Comparison of ENCODE assay signal across 27 mouse cellular contexts in genomic region chr6:84419281-84419680, GRCm38 (mm10).
A peak's percentile ranks its signal among the peaks of the same experiment; 100 is the strongest.
DNase-seq lines count a peak whose midpoint lies in the region; ATAC-seq lines count a peak whose summit lies in the region.
"Had no signal": no experiment of that assay in that cellular context is flagged by ENCODE, and none has a peak within 500 bp of the region (broad histone marks: within the 10 kb centered on the region; RNA-seq: fewer than 3 reads in every experiment).

No protein-coding gene starts in this region.

- H3K9ac ChIP-seq in heart, embryonic 12.5 days: no peak overlapping the region
- H3K9ac ChIP-seq: embryonic facial prominence, embryonic 15.5 days; forebrain, embryonic 13.5 days; heart, embryonic 13.5 days; hindbrain, embryonic 14.5 days; kidney, embryonic 15.5 days; midbrain, embryonic 12.5 days; neural tube, embryonic 13.5 days; stomach, embryonic 15.5 days had no signal

- ATAC-seq in heart, embryonic 12.5 days (ENCODE audit: insufficient number of reproducible peaks, low FRiP score): no peak
- ATAC-seq in megakaryocyte progenitor cell, adult 5-6 weeks (replicated peaks; ENCODE audit: poor library complexity): peak; percentile 74
- ATAC-seq in megakaryocyte-erythroid progenitor cell, adult 5-6 weeks (replicated peaks; ENCODE audit: low FRiP score, low TSS enrichment, poor library complexity, severe bottlenecking): no peak
- ATAC-seq: CD4-positive, CD25-positive, alpha-beta regulatory T cell, adult 4 months; forebrain, embryonic 13.5 days; intestine, postnatal 0 days had no signal

- no peaks in the 10 kb centered on the region for H3K4me1 ChIP-seq in heart, embryonic 12.5 days (replicated peaks)
- H3K4me1 ChIP-seq: forebrain, embryonic 13.5 days; heart, embryonic 13.5 days; stomach, embryonic 15.5 days had no signal

- H3K4me3 ChIP-seq in heart, embryonic 12.5 days: no peak overlapping the region
- H3K4me3 ChIP-seq: embryonic facial prominence, embryonic 10.5 days; embryonic facial prominence, embryonic 15.5 days; forebrain, embryonic 13.5 days; heart, adult 2 months; heart, embryonic 13.5 days; kidney, embryonic 15.5 days; left cerebral cortex, adult 2 months; midbrain, embryonic 12.5 days; neural tube, embryonic 13.5 days; stomach, embryonic 15.5 days had no signal

- no peak overlapping the region for H3K27ac ChIP-seq in heart, embryonic 12.5 days (ENCODE audit: poor library complexity, severe bottlenecking)
- H3K27ac ChIP-seq: embryonic facial prominence, embryonic 15.5 days; forebrain, embryonic 13.5 days; heart, adult 2 months; heart, embryonic 13.5 days; hindbrain, embryonic 14.5 days; kidney, embryonic 15.5 days; left cerebral cortex, adult 2 months; midbrain, embryonic 12.5 days; neural tube, embryonic 13.5 days; stomach, embryonic 15.5 days had no signal

- H3K27me3 ChIP-seq in heart, embryonic 12.5 days (replicated peaks): peaks cover 47% of the 10 kb centered on the region
- H3K27me3 ChIP-seq: embryonic facial prominence, embryonic 15.5 days; forebrain, embryonic 13.5 days; midbrain, embryonic 12.5 days; neural tube, embryonic 13.5 days; stomach, embryonic 15.5 days had no signal

- H3K36me3 ChIP-seq in heart, embryonic 12.5 days: no peaks in the 10 kb centered on the region
- H3K36me3 ChIP-seq: embryonic facial prominence, embryonic 10.5 days; embryonic facial prominence, embryonic 15.5 days; heart, embryonic 13.5 days; kidney, embryonic 15.5 days; midbrain, embryonic 12.5 days; neural tube, embryonic 13.5 days; stomach, embryonic 15.5 days had no signal

- DNase-seq in heart, adult 11 months: peak; percentile 71
- DNase-seq in 3T3-L1 (ENCODE audit: low read depth, low spot score) (peak; percentile 73), adipocyte (ENCODE audit: low spot score) (peak; percentile 89)
- no peak for DNase-seq in right cerebral cortex, postnatal 14 days
- DNase-seq: cerebellum, adult 8-10 months; gastrocnemius, postnatal 14 days; heart, adult 2 months; heart, postnatal 10 days; kidney, postnatal 25 days; lung, adult 18-20 months; lung, postnatal 10 days; thymus, postnatal 14 days had no signal

- H3K4me2 ChIP-seq in heart, embryonic 12.5 days: no peak overlapping the region
- H3K4me2 ChIP-seq: embryonic facial prominence, embryonic 15.5 days; forebrain, embryonic 13.5 days; heart, embryonic 13.5 days; hindbrain, embryonic 14.5 days; kidney, embryonic 15.5 days; midbrain, embryonic 12.5 days; neural tube, embryonic 13.5 days; stomach, embryonic 15.5 days had no signal

- WGBS in heart, embryonic 12.5 days: 63% methylated on average over 2 of the region's 2 CpGs

- no peaks in the 10 kb centered on the region for H3K9me3 ChIP-seq in heart, embryonic 12.5 days (replicated peaks)
- H3K9me3 ChIP-seq: embryonic facial prominence, embryonic 10.5 days; embryonic facial prominence, embryonic 15.5 days; forebrain, embryonic 13.5 days; heart, embryonic 13.5 days; kidney, embryonic 15.5 days; midbrain, embryonic 12.5 days; neural tube, embryonic 13.5 days; stomach, embryonic 15.5 days had no signal
